Mouse (Mus musculus) intestine, postnatal 0 days (tissue): ENCODE measurements around the gene Map2k5. TPM values are rescaled to one million over a fixed set of nuclear protein-coding genes. Genes with fewer than 3 reads are reported as not detected.

Source experiments
- ATAC-seq: fragments of 200-750 bp; cut with Nextera tagmentation; 2 replicates; pipeline ENCODE4 v1.8.0; 2017; ENCODE audit warnings: mild to moderate bottlenecking, moderate TSS enrichment, moderate library complexity
- H3K27ac ChIP-seq: fragments of 300-500 bp; sonication (generic); 2 replicates; pipeline ENCODE4 v1.5.1; 2014; ENCODE audit warnings: mild to moderate bottlenecking, low read depth, low read length, moderate library complexity
- H3K27me3 ChIP-seq: fragments of 300-500 bp; sonication (generic); replicated peaks from 2 replicates; pipeline ENCODE4 v1.6.1; 2014; ENCODE audit warnings: low read length, mixed read lengths; ENCODE audit not compliant: control insufficient read depth, insufficient read depth
- H3K36me3 ChIP-seq: fragments of 300-500 bp; sonication (generic); 2 replicates; pipeline ENCODE4 v1.6.1; 2014; ENCODE audit warnings: mild to moderate bottlenecking, moderate library complexity; ENCODE audit not compliant: control insufficient read depth, insufficient read depth
- H3K4me1 ChIP-seq: fragments of 300-500 bp; sonication (generic); replicated peaks from 2 replicates; pipeline ENCODE4 v1.6.1; 2014; ENCODE audit warnings: antibody characterized with exemption, low read length, mixed read lengths; ENCODE audit not compliant: control insufficient read depth, insufficient read depth
- H3K4me2 ChIP-seq: fragments of 300-500 bp; sonication (generic); replicated peaks from 2 replicates; pipeline ENCODE4 v1.6.1; 2014; ENCODE audit warnings: low read depth, mild to moderate bottlenecking, moderate library complexity
- H3K4me3 ChIP-seq: fragments of 300-500 bp; sonication (generic); 2 replicates; pipeline ENCODE4 v1.5.1; 2014; ENCODE audit warnings: low read depth, low read length
- H3K9ac ChIP-seq: fragments of 300-500 bp; sonication (generic); 2 replicates; pipeline ENCODE4 v1.6.1; 2014; ENCODE audit warnings: mild to moderate bottlenecking, low read depth, low read length
- H3K9me3 ChIP-seq: fragments of 300-500 bp; sonication (generic); 2 replicates; pipeline ENCODE4 v1.6.1; 2016; ENCODE audit warnings: mixed run types; ENCODE audit not compliant: control insufficient read depth
- CTCF ChIP-seq: sonication (generic); IDR thresholded peaks from 2 replicates; pipeline ENCODE4 v1.5.1; 2016; ENCODE audit warnings: low read depth, mild to moderate bottlenecking, control low read depth, antibody characterized with exemption, moderate library complexity
- WGBS: fragments of 180-500 bp; shearing (Covaris S2); extraction: QIAGEN DNeasy Blood & Tissue Kit; methylation state at CpG from one replicate; pipeline ENCODE4 v1.1.7; 2014; 5-methylcytosine and 5-hydroxymethylcytosine counted together
- polyA plus RNA-seq: library from polyadenylated mRNA; unstranded; fragments of >200 nt; fragmentation: Nextera tagmentation; extraction: Ambion mirVana; gene quantifications from 2 replicates; pipeline ENCODE4 v1.2.1, GENCODE M21; 2015

Map2k5 gene
- polyA plus RNA-seq, 1 experiment from 2014 or later, result 13.8 TPM

DNA sequence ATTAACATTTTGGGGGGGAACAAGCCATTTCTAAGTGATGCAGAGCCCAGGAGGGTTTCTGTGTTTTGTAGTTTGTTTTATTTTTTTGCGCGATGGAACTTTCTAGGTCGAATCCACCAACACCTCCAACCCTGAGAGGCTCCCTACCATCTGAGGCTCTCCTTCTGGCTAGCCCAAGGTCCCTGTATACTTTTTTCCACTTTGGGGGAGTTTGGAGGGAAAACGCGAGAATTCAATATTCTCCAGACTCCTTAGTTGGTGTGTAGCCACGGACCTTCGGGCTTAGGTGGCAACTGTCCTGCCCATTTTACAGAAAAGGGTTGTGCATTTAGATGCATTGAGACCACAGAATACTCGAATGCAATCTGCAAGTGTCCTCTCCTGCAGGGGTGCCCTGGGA is 241.5 kb downstream of the Map2k5 start:
- 10% methylated on average over 8 of the region's 8 CpGs for WGBS
- ATAC-seq, result no peak

GRCm38 (mm10) chr9:63135801-63136200 is 241.9 kb downstream of the Map2k5 start:
- Histone ChIP-seq H3K9me3 (no peaks in the 10 kb centered on the region), H3K27me3 (peaks cover 70% of the 10 kb centered on the region), H3K4me1 (no peaks in the 10 kb centered on the region; the same call in 1 of the 2 replicates), H3K4me3 (peak overlapping the region; percentile 27), H3K4me2 (peak overlapping the region; percentile 57), H3K27ac (no peak overlapping the region), H3K36me3 (no peaks in the 10 kb centered on the region), H3K9ac (no peak overlapping the region)
- TF ChIP-seq CTCF, result peak; percentile 77
- ATAC-seq, result no peak
- under 1% methylated on average over 16 of the region's 16 CpGs for WGBS

More for the DNA sequence above, 241.5 kb downstream of the Map2k5 start:
- no peaks in the 10 kb centered on the region; the same call in 1 of the 2 replicates for H3K4me1 ChIP-seq
- H3K27ac ChIP-seq, result no peak overlapping the region
- H3K9me3 ChIP-seq, result no peaks in the 10 kb centered on the region
- no peak for TF ChIP-seq CTCF
- no peak overlapping the region for H3K4me3 ChIP-seq
- H3K4me2 ChIP-seq, result no peak overlapping the region
- no peak overlapping the region for H3K9ac ChIP-seq
- peaks cover 75% of the 10 kb centered on the region for H3K27me3 ChIP-seq
- H3K36me3 ChIP-seq, result no peaks in the 10 kb centered on the region

DNA sequence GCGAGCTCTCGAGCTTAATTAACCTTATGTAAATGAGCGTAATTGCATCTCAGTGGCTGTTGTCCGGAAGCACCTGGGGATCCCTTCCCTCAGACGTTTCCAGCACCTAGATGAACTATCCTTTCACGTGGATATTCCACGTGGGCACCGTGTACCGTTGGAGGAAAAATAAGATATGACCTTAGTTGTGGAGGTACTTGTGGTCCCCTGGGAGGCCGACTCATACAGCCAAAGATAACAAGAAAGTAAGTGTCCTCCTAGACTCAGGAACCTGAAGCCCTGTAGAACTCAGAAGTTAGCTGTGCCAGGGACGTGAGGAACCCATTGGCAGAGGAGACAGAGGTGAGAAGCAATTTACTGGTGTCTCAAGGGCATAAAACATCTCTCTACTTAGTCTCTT is 242.3 kb downstream of the Map2k5 start:
- Histone ChIP-seq H3K36me3 (no peaks in the 10 kb centered on the region), H3K27me3 (peaks cover 66% of the 10 kb centered on the region), H3K4me3 (peak overlapping the region; percentile 27), H3K9me3 (no peaks in the 10 kb centered on the region), H3K27ac (no peak overlapping the region), H3K4me2 (peak overlapping the region; percentile 57), H3K4me1 (no peaks in the 10 kb centered on the region; the same call in 1 of the 2 replicates), H3K9ac (no peak overlapping the region)
- no peak for ATAC-seq
- no peak for TF ChIP-seq CTCF
- 6% methylated on average over 11 of the region's 11 CpGs for WGBS

- no peaks in the 10 kb centered on the region for H3K4me1 ChIP-seq
- no peak overlapping the region for H3K27ac ChIP-seq
- no peak for TF ChIP-seq CTCF
- ATAC-seq, result no peak
- peak overlapping the region; percentile 62 for H3K4me3 ChIP-seq
- peak overlapping the region; percentile 84 for H3K4me2 ChIP-seq
- H3K36me3 ChIP-seq, result no peaks in the 10 kb centered on the region
- 8% methylated on average over 6 of the region's 6 CpGs for whole genome bisulfite sequencing
- no peaks in the 10 kb centered on the region for H3K9me3 ChIP-seq
- H3K27me3 ChIP-seq, result peaks cover 49% of the 10 kb centered on the region
- H3K9ac ChIP-seq, result 0 out of 2 replicates have a peak overlapping the region, but pooled peaks have one; percentile 34
Observed at GRCm38 (mm10) chr9:63133659-63134058, 244.0 kb downstream of the Map2k5 start.

GRCm38 (mm10) chr9:63132673-63133601 is 244.8 kb downstream of the Map2k5 start:
- Histone ChIP-seq H3K4me1 (no peaks in the 10 kb centered on the region), H3K9ac (peak overlapping the region; percentile 55), H3K9me3 (no peaks in the 10 kb centered on the region), H3K27ac (peak overlapping the region; percentile 85), H3K27me3 (peaks cover 42% of the 10 kb centered on the region), H3K36me3 (no peaks in the 10 kb centered on the region), H3K4me2 (peak overlapping the region; percentile 84), H3K4me3 (peak overlapping the region; percentile 62)
- WGBS, result under 1% methylated on average over 48 of the region's 48 CpGs
- ATAC-seq, result peak; percentile 99
- TF ChIP-seq CTCF, result 0 out of 2 replicates have a peak, but pooled peaks have one; percentile 9

DNA sequence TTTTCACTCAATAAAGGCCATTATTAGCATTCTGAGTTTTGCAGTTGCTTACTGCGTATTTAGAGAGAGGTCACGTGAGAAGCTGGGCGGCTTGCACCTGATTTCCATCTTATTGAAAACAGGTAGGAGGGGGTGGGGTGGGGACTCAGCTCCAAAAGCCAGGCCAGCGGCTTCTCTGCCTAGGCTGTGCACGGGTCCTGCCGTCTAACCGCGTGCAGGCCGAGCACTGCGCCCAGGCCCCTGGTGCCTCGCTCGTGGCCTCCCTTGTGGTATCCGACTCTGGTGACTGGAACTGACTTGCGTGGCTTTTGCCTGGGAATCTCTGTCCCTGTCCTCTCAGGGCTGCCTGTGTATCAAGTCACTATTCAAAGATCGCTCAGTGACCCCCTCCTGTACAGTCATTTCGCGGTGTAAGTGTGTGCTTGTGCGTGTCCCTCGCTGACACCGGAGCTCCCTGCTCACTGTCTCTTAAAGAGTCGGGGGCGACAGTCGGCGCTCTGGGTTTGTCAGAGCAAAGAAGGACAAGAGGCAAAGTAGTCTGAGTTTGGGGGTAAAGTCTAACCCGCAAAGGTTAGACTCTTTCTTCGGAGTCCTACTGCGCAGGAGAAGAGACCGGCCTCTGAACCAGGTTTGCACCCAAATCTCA is 245.6 kb downstream of the Map2k5 start:
- Histone ChIP-seq H3K9ac (peak overlapping the region; percentile 55), H3K4me3 (peak overlapping the region; percentile 62), H3K27ac (peak overlapping the region; percentile 85), H3K9me3 (no peaks in the 10 kb centered on the region), H3K27me3 (peaks cover 34% of the 10 kb centered on the region), H3K4me2 (peak overlapping the region; percentile 84), H3K4me1 (no peaks in the 10 kb centered on the region), H3K36me3 (no peaks in the 10 kb centered on the region)
- no peak for TF ChIP-seq CTCF
- 5% methylated on average over 28 of the region's 28 CpGs for WGBS
- peak; percentile 40 for ATAC-seq
